22 mouse cellular contexts compared by ENCODE assay signal in genomic region chr16:4927967-4928366, GRCm38 (mm10).
"Had no signal": no experiment of that assay in that cellular context is flagged by ENCODE, and none has a peak within 500 bp of the region (broad histone marks: within the 10 kb centered on the region; RNA-seq: fewer than 3 reads in every experiment).

No protein-coding gene starts in this region.

- ATAC-seq: inflammation-experienced regulatory T-cells, adult 6 months; intestine, embryonic 16.5 days; lung, postnatal 0 days; midbrain, embryonic 15.5 days had no signal

- H3K9ac ChIP-seq: limb, embryonic 12.5 days; limb, embryonic 15.5 days; lung, embryonic 14.5 days; midbrain, embryonic 12.5 days; midbrain, embryonic 15.5 days; neural tube, embryonic 12.5 days; neural tube, embryonic 15.5 days; stomach, embryonic 15.5 days had no signal

- DNase-seq: kidney, adult 18-20 months; kidney, adult 9 months; kidney, postnatal 14 days; left cerebral cortex, postnatal 4 days; lung, embryonic 14.5 days; right cerebral cortex, adult 18-20 months; right cerebral cortex, postnatal 25 days; spleen, adult 18-20 months; thymus, adult 18-20 months; thymus, postnatal 14 days; thymus, postnatal 4 days had no signal

- H3K4me1 ChIP-seq: limb, embryonic 12.5 days; limb, embryonic 15.5 days; midbrain, embryonic 12.5 days; midbrain, embryonic 15.5 days; neural tube, embryonic 12.5 days; neural tube, embryonic 15.5 days; stomach, embryonic 15.5 days had no signal

- H3K9me3 ChIP-seq: limb, embryonic 12.5 days; limb, embryonic 15.5 days; midbrain, embryonic 12.5 days; midbrain, embryonic 15.5 days; neural tube, embryonic 12.5 days; neural tube, embryonic 15.5 days; stomach, embryonic 15.5 days had no signal

- H3K27me3 ChIP-seq: limb, embryonic 12.5 days; limb, embryonic 15.5 days; midbrain, embryonic 12.5 days; midbrain, embryonic 15.5 days; neural tube, embryonic 12.5 days; neural tube, embryonic 15.5 days; stomach, embryonic 15.5 days had no signal

- H3K4me2 ChIP-seq: limb, embryonic 12.5 days; limb, embryonic 15.5 days; lung, embryonic 14.5 days; midbrain, embryonic 12.5 days; midbrain, embryonic 15.5 days; neural tube, embryonic 12.5 days; neural tube, embryonic 15.5 days; stomach, embryonic 15.5 days had no signal

- H3K4me3 ChIP-seq: limb, embryonic 12.5 days; limb, embryonic 15.5 days; midbrain, embryonic 12.5 days; midbrain, embryonic 15.5 days; neural tube, embryonic 12.5 days; neural tube, embryonic 15.5 days; stomach, embryonic 15.5 days had no signal

- H3K27ac ChIP-seq: limb, embryonic 12.5 days; limb, embryonic 15.5 days; macrophage; midbrain, embryonic 12.5 days; midbrain, embryonic 15.5 days; neural tube, embryonic 12.5 days; neural tube, embryonic 15.5 days; stomach, embryonic 15.5 days had no signal
